Mouse (Mus musculus) megakaryocyte, embryonic 14.5 days (primary cell): ENCODE results near the gene Stard13. TPM values are rescaled to one million over a fixed set of nuclear protein-coding genes. Genes with fewer than 3 reads are reported as not detected.

ENCODE experiments used
- H3K27me3 ChIP-seq: replicated peaks from 2 replicates; pipeline ENCODE3; 2012; ENCODE audit warnings: inconsistent platforms
- H3K36me3 ChIP-seq: replicated peaks from 2 replicates; pipeline ENCODE3; 2012; ENCODE audit warnings: low read length, inconsistent platforms, mixed read lengths
- H3K4me1 ChIP-seq: 2 replicates; pipeline ENCODE4 v1.6.1; 2012; ENCODE audit warnings: inconsistent platforms
- H3K4me3 ChIP-seq: replicated peaks from 2 replicates; pipeline ENCODE3; 2012; ENCODE audit warnings: moderate library complexity, mild to moderate bottlenecking, inconsistent platforms
- H3K9me3 ChIP-seq: 2 replicates; pipeline ENCODE4 v1.6.1; 2012; ENCODE audit warnings: inconsistent platforms
- FLI1 ChIP-seq: IDR thresholded peaks from 2 replicates; pipeline ENCODE4 v1.6.1; 2012; ENCODE audit warnings: low read length, inconsistent platforms, mixed read lengths
- GATA1 ChIP-seq: IDR thresholded peaks from 3 replicates; pipeline ENCODE4 v1.6.1; 2012; ENCODE audit warnings: mixed read lengths, low read length, inconsistent platforms, borderline replicate concordance
- polyA plus RNA-seq: library from polyadenylated mRNA; stranded (reverse); fragments of >175 nt; gene quantifications from 2 replicates; pipeline ENCODE4 v1.2.3, GENCODE M21; 2012; ENCODE audit warnings: low replicate concordance; ENCODE audit not compliant: insufficient read depth

Gene Stard13
- polyA plus RNA-seq, 1 experiment, result 0.04 TPM

DNA sequence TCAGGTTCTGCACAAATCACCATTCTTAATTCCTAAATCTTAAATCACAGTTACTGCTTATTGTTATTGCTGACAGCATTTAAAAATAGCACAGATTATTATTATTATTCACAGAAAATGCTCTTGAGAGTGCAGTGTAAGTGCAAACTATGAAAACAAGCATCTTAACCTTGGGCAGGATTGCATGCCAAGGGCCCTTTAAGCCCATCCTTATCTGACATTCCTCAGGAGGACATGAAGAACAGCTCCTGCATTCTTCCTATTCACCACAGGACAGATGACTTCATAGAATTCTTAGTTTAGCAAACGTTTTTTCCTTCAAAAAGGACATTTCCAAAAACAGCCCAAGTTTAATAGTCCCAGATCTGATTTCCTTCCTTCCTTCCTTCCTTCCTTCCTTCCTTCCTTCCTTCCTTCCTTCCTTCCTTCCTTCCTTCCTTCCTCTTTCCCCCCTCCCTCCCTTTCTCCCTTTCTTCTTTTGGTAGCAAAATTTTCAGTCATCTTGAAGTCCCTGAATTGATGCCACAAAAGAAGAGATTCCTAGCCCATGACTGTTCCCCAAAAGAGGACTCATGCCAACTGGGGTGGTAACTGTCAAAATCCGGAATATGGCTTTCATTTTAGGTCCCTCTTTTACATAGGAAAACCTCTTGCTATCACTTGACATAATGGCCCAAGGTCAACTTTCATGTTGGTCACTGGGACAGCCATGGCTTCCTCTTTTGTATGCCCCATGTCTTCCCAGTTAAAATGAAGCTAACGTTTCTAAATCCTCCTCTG lies 140.6 kb downstream of the Stard13 start:
- Histone ChIP-seq H3K4me3 (no peak overlapping the region), H3K36me3 (no peaks in the 10 kb centered on the region), H3K9me3 (peaks cover 24% of the 10 kb centered on the region), H3K4me1 (no peaks in the 10 kb centered on the region), H3K27me3 (no peaks in the 10 kb centered on the region)
- TF ChIP-seq GATA1 (no peak), FLI1 (no peak)

DNA sequence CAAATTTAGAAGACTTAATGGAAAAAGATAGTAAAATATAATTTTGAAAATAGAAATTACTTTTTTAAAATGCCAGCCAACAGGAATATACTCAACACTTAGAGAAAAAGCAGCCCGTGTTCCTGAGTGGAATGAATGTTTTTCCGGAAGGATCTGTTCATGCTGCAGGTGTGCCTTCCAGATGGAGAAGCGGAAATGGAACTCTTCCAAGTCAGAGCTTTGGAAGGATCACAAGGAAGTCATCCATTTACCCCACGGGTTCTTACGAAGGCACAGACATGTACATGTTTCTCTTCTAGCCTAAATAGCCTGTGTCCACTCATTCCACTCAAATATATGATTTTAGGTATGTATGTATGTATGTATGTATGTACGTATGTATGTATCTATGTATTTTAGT lies 142.6 kb downstream of the Stard13 start:
- Histone ChIP-seq H3K27me3 (no peaks in the 10 kb centered on the region), H3K9me3 (peaks cover 23% of the 10 kb centered on the region), H3K36me3 (no peaks in the 10 kb centered on the region), H3K4me1 (no peaks in the 10 kb centered on the region), H3K4me3 (no peak overlapping the region)
- no peak for TF ChIP-seq GATA1
- TF ChIP-seq FLI1, result no peak

DNA sequence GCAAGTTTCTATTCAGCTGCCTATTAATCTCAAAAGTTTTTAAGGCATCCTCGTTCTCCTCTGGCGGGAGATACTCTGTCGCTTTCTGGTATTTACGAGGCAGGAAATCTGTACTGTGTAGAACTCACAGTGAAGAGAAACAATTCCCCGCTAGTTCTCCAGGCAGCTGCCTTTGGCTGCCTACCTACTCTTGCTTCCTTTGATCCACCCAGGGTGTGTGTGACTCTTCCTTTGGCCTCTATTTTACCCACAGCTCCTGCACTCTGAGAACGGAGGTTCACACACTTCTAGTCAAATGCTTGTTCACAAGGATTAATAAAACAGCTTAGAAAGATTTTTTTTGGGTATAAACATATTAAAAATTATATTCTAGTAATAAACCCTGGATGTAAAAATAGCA lies 144.4 kb downstream of the Stard13 start:
- Histone ChIP-seq H3K27me3 (no peaks in the 10 kb centered on the region), H3K36me3 (no peaks in the 10 kb centered on the region), H3K4me1 (no peaks in the 10 kb centered on the region), H3K4me3 (no peak overlapping the region), H3K9me3 (0 out of 2 replicates have a peak, but pooled peaks cover 12% of the 10 kb centered on the region)
- TF ChIP-seq GATA1 (no peak), FLI1 (no peak)

DNA sequence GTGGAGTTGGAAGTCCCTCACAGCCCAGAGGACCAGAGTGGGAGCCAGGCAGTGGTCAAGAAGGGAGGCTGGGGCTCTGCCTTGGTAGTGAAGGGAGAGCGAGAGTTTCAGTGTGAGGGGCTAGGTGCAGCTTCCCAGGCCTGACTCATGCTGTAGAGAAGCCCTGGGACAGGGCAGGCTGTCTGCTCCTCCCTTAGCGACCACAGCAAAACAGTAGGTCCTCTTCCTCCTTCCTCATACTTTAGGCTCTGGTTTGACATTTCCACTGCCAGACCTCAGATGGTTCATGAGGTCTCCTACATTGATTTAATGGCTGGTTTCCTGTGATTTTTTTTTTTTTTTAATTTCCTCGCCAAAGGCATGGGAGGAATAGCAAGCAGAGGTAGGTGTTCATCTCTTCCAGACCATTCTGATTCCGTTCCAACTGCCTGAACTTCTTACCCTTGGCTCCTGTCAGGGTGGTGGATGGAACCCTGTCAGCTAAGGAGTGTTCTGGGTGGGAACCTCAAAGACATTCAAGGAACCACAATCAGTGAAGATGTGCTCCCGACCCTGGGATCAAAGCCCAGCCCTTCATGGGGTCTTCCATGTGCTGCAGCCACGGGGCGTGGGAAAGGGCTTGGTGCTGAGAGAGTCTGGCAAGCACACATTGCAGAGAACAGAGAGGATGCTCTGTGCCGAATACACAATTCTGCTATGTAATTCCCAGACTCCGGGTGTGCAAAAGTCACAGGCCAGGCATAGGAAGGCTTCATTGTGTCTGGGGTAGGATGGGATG lies 147.0 kb downstream of the Stard13 start:
- TF ChIP-seq GATA1, result no peak
- no peaks in the 10 kb centered on the region for H3K4me1 ChIP-seq
- H3K27me3 ChIP-seq, result no peaks in the 10 kb centered on the region
- H3K4me3 ChIP-seq, result no peak overlapping the region
- no peaks in the 10 kb centered on the region for H3K36me3 ChIP-seq
- 0 out of 2 replicates have a peak, but pooled peaks cover 4% of the 10 kb centered on the region for H3K9me3 ChIP-seq

DNA sequence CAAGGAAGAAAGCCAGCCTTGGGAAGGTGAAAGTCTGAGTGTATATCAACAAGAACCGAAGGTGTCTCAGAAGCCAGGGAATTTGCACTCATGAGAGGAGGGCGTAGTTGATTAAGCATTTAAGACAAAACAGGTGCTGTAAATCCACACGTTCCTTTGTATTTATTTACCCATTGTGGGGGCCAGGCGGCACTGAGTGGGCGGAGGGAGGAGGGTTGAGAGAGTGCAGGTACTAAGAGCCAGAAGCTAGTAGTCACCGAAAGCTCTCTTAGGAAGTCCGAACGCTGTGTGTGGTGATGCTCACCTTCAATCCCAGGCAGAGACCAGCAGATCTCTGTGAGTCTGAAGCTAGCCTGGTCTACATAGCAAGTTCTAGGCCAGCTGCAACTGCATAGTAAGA lies 147.9 kb downstream of the Stard13 start:
- Histone ChIP-seq H3K36me3 (no peaks in the 10 kb centered on the region), H3K4me3 (no peak overlapping the region), H3K4me1 (no peaks in the 10 kb centered on the region), H3K9me3 (0 out of 2 replicates have a peak, but pooled peaks cover 4% of the 10 kb centered on the region), H3K27me3 (no peaks in the 10 kb centered on the region)
- TF ChIP-seq FLI1 (no peak), GATA1 (no peak)

DNA sequence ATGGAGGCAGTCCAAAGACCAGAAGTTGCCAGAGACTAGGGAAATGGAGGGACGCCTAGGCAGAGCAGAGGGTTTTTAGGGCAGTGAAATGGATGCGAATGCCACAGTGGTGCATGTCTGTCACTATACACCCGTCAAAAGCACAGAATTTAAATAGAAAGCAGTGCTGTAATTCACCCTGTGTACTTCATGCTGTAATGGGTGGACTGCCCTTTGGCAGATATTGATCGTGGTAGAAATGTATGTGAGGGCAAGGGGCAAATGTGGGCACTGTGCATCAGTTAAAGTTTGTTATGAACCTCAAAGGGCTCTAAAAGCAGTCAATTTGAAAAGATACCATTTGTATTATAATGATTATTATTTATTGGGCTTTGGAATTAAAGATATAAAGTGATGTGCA lies 153.4 kb downstream of the Stard13 start:
- TF ChIP-seq GATA1 (no peak), FLI1 (no peak)
- no peak overlapping the region for H3K4me3 ChIP-seq
- H3K36me3 ChIP-seq, result no peaks in the 10 kb centered on the region
- H3K4me1 ChIP-seq, result no peaks in the 10 kb centered on the region
- H3K27me3 ChIP-seq, result no peaks in the 10 kb centered on the region
- H3K9me3 ChIP-seq, result peaks cover 11% of the 10 kb centered on the region

DNA sequence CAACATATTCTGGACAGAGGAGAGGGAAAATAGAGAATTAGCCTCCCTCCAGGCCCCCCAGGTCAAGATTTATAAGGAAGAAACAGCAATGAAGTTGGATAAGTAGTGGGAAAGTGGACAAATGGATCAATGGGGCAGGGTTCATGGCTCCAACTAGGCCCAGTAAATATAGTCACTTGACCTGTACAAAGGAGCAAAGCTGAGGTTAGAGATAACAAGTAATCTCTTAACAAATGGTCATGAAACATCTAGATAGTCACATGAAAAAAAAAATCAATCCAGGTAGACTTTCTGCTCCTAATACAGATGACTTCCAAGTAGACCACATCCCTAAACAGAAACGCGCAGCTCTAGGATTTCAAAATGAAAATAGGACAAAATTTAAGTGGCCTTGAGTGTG lies 155.7 kb downstream of the Stard13 start:
- Histone ChIP-seq H3K27me3 (no peaks in the 10 kb centered on the region), H3K36me3 (no peaks in the 10 kb centered on the region), H3K4me1 (no peaks in the 10 kb centered on the region), H3K4me3 (no peak overlapping the region), H3K9me3 (peaks cover 21% of the 10 kb centered on the region)
- TF ChIP-seq GATA1, result no peak
- no peak for TF ChIP-seq FLI1

DNA sequence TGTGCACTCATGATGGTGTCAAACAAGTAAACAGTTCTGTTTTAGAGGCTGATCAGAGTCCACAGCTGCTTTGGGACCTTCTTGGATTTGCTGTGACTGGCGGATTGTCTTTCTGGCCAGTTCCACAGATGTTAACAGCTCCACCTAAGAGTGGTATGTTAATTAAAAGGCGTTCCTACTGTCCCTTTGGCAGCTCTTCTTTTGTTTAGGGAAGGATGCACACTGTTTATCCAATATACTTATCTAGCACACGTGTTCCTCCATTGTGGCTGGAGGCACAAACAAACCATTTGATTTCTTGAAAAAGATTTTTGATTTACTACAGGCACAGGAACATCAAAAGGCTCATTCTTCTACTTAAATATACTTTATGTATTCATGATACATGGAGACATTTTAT lies 156.7 kb downstream of the Stard13 start:
- no peaks in the 10 kb centered on the region for H3K27me3 ChIP-seq
- H3K36me3 ChIP-seq, result no peaks in the 10 kb centered on the region
- H3K9me3 ChIP-seq, result peaks cover 17% of the 10 kb centered on the region
- no peak overlapping the region for H3K4me3 ChIP-seq
- no peak for TF ChIP-seq FLI1
- no peak for TF ChIP-seq GATA1
- H3K4me1 ChIP-seq, result no peaks in the 10 kb centered on the region

DNA sequence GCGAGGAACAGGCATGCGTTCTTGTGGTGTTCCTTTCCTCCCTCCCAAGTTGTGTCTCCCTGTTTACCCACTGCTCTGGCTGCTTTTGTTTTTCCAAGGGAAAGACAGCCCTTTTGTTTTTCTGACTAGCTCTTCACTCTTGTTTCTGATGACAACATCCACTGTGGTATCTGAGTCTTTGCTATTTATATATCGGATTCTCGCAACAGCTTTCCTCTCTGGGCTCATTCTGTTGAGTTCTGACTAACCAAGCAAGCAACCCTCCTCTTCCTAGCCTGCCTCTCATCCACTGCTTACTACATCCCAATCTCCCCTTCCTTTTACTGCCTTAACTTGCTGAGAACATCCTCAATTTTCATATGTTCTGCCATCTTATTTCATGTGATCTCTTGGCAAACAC lies 159.4 kb downstream of the Stard13 start:
- Histone ChIP-seq H3K27me3 (no peaks in the 10 kb centered on the region), H3K4me1 (no peaks in the 10 kb centered on the region), H3K36me3 (no peaks in the 10 kb centered on the region), H3K4me3 (no peak overlapping the region), H3K9me3 (peaks cover 17% of the 10 kb centered on the region)
- TF ChIP-seq FLI1 (no peak), GATA1 (no peak)

DNA sequence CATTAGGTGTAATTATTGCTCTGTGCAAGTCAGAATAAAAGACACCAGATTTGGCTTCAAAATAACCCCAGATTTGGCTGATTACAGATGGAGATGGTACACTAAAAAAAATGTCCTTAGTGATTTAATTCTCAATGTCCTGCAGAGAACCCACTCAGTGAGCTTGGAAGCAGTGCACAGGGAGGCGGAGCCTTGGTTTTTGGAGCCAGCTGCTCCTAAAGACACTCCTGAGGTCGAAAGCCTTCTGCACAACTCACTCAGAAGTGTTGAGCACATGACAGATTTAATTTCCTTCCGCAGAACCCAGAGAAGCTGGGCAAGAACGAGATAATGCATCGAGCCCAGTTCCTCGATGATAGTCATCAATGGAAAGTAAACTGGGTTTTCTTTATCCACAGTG lies 162.2 kb downstream of the Stard13 start:
- H3K4me1 ChIP-seq, result no peaks in the 10 kb centered on the region
- no peaks in the 10 kb centered on the region for H3K27me3 ChIP-seq
- peaks cover 18% of the 10 kb centered on the region for H3K9me3 ChIP-seq
- no peaks in the 10 kb centered on the region for H3K36me3 ChIP-seq
- no peak overlapping the region for H3K4me3 ChIP-seq
- no peak for TF ChIP-seq GATA1
- no peak for TF ChIP-seq FLI1

DNA sequence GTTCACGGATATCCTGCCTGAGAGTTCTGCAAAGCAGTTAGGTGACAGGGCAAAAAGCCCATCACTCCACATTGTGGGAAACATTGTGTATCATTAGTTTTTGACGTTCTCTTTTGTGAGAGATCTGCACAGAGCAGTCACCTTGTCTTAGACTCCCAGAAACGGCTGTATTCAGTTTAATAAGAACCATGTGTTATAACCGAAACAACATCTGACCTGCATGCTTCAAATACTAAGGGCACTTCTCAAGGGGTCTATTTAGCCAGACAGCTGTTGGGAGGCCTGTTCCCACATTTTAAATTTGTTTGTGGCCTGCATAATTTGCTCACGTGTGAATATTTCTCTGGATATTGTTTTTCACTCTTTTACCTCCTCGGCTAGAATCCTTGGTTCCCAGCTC lies 162.7 kb downstream of the Stard13 start:
- H3K27me3 ChIP-seq, result no peaks in the 10 kb centered on the region
- TF ChIP-seq GATA1 (no peak), FLI1 (no peak)
- H3K9me3 ChIP-seq, result peaks cover 18% of the 10 kb centered on the region
- H3K4me1 ChIP-seq, result no peaks in the 10 kb centered on the region
- H3K36me3 ChIP-seq, result no peaks in the 10 kb centered on the region
- no peak overlapping the region for H3K4me3 ChIP-seq
